In genomic region chr3:65487419-65488088, GRCm38 (mm10) we compare ENCODE assay signal across 24 mouse cellular contexts.
"Had no signal": no experiment of that assay in that cellular context is flagged by ENCODE, and none has a peak within 500 bp of the region (broad histone marks: within the 10 kb centered on the region; RNA-seq: fewer than 3 reads in every experiment).

No protein-coding gene starts in this region.

- H3K4me3 ChIP-seq: heart, adult 2 months; heart, embryonic 13.5 days; heart, embryonic 15.5 days; hindbrain, embryonic 13.5 days; hindbrain, embryonic 15.5 days; intestine, embryonic 15.5 days; kidney, embryonic 15.5 days; layer of hippocampus, adult 2 months; left cerebral cortex, adult 2 months; limb, embryonic 10.5 days; limb, embryonic 12.5 days; liver, embryonic 13.5 days had no signal

- ATAC-seq: hindbrain, postnatal 0 days; intestine, embryonic 15.5 days; intestine, postnatal 0 days had no signal

- H3K36me3 ChIP-seq: heart, embryonic 13.5 days; heart, embryonic 15.5 days; hindbrain, embryonic 13.5 days; hindbrain, embryonic 15.5 days; intestine, embryonic 15.5 days; kidney, embryonic 15.5 days; limb, embryonic 10.5 days; limb, embryonic 12.5 days; liver, embryonic 13.5 days had no signal

- H3K9ac ChIP-seq: heart, embryonic 13.5 days; heart, embryonic 15.5 days; hindbrain, embryonic 13.5 days; hindbrain, embryonic 15.5 days; intestine, embryonic 15.5 days; kidney, embryonic 15.5 days; limb, embryonic 12.5 days; liver, embryonic 13.5 days had no signal

- H3K9me3 ChIP-seq: heart, embryonic 13.5 days; heart, embryonic 15.5 days; hindbrain, embryonic 13.5 days; hindbrain, embryonic 15.5 days; intestine, embryonic 15.5 days; kidney, embryonic 15.5 days; limb, embryonic 10.5 days; limb, embryonic 12.5 days; liver, embryonic 13.5 days had no signal

- H3K4me1 ChIP-seq: hindbrain, embryonic 13.5 days; hindbrain, embryonic 15.5 days; intestine, embryonic 15.5 days; liver, embryonic 13.5 days had no signal

- H3K27me3 ChIP-seq: heart, embryonic 13.5 days; heart, embryonic 15.5 days; hindbrain, embryonic 13.5 days; hindbrain, embryonic 15.5 days; intestine, embryonic 15.5 days; kidney, embryonic 15.5 days; limb, embryonic 12.5 days; liver, embryonic 13.5 days had no signal

- DNase-seq: gastrocnemius, postnatal 14 days; gastrocnemius, postnatal 36 days; heart, adult 2 months; kidney, adult 18-20 months; kidney, adult 8-10 months; kidney, postnatal 10 days; kidney, postnatal 25 days; kidney, postnatal 4 days; liver; liver, embryonic 13.5 days had no signal

- H3K27ac ChIP-seq: heart, adult 2 months; heart, embryonic 13.5 days; heart, embryonic 15.5 days; hindbrain, embryonic 13.5 days; hindbrain, embryonic 15.5 days; hindbrain, postnatal 0 days; intestine, embryonic 15.5 days; layer of hippocampus, adult 2 months; left cerebral cortex, adult 2 months; limb, embryonic 10.5 days; limb, embryonic 12.5 days; liver, embryonic 13.5 days had no signal

- H3K4me2 ChIP-seq: heart, embryonic 11.5 days; heart, embryonic 13.5 days; heart, embryonic 15.5 days; hindbrain, embryonic 13.5 days; hindbrain, embryonic 15.5 days; intestine, embryonic 15.5 days; kidney, embryonic 15.5 days; limb, embryonic 12.5 days; liver, embryonic 11.5 days; liver, embryonic 13.5 days had no signal
